In the genomic region with DNA sequence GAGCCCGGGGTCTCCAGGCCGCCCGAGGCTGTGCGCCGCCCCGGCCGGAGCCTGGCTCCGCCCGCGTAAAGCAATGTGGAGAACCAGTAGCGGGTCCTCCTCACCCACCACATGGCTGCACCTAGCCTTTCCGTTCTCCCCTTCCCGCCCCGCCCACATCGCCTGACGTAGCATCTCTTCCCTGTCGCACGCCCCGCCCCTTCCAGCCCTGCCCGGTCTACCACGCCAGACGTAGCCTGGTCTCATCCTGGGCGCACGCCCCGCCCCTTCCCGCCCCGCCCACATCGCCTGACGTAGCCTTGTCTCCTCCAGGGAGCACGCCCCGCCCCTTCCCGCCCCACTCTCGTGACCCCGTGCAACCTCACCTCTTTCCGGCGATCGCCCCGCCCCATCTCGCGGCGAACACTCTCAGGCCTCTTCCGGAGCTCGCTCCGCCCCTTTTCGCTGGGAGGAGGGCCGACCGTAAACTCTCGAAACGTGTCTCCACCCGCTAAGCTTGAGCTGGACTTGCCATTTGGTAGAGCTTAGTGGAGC, we compare ENCODE assay signal across 7 mouse cellular contexts. TPM values are rescaled to one million over a fixed set of nuclear protein-coding genes. Genes with fewer than 3 reads are reported as not detected.
DNase-seq lines count a peak whose midpoint lies in the region; ATAC-seq lines count a peak whose summit lies in the region.

A gene (plus strand): TSS at position 439 of the 534 bp plus-strand sequence.

- DNase-seq in adrenal gland, adult 8-10 months: peak; percentile 96
- DNase-seq in embryo, embryonic 9.5 days (ENCODE audit: extremely low spot score): peak; percentile 100
- peak; percentile 94 to 98 for DNase-seq in gastrocnemius, postnatal 4 days (ENCODE audit: low spot score in 2 of 2)
- peak; percentile 94 to 95 for DNase-seq in left cerebral cortex, postnatal 36 days (ENCODE audit: low spot score in 2 of 2)
- peak; percentile 100 for DNase-seq in midbrain, embryonic 11.5 days (ENCODE audit: low spot score, missing footprints)
- peak; percentile 100 for DNase-seq in skeletal muscle tissue, adult 2 months (ENCODE audit: low read depth, low spot score)

- no peaks in the 10 kb centered on the region for H3K36me3 ChIP-seq in intestine, embryonic 16.5 days (ENCODE audit: control insufficient read depth, insufficient read depth, low read length)
- H3K36me3 ChIP-seq in midbrain, embryonic 11.5 days (ENCODE audit: control insufficient read depth, insufficient read depth, low read length): no peaks in the 10 kb centered on the region

- under 1% methylated on average over 47 of the region's 50 CpGs for WGBS in intestine, embryonic 16.5 days
- WGBS in midbrain, embryonic 11.5 days: 2% methylated on average over 47 of the region's 50 CpGs

- H3K4me1 ChIP-seq in intestine, embryonic 16.5 days (ENCODE audit: control insufficient read depth, insufficient read depth, low read length): peaks cover 7% of the 10 kb centered on the region; the same call in 1 of the 2 replicates
- peaks cover 14% of the 10 kb centered on the region for H3K4me1 ChIP-seq in midbrain, embryonic 11.5 days (ENCODE audit: control insufficient read depth, insufficient read depth, low read length)

- peak within 1 kb of the TSS; percentile 94 for H3K27ac ChIP-seq in intestine, embryonic 16.5 days (ENCODE audit: low read length)
- peak within 1 kb of the TSS; percentile 57 for H3K27ac ChIP-seq in midbrain, embryonic 11.5 days (ENCODE audit: low read depth, low read length)

- no peaks in the 10 kb centered on the region for H3K27me3 ChIP-seq in intestine, embryonic 16.5 days (replicated peaks; ENCODE audit: control insufficient read depth, insufficient read depth, low read length)
- H3K27me3 ChIP-seq in midbrain, embryonic 11.5 days (ENCODE audit: control insufficient read depth, insufficient read depth, low read length): no peaks in the 10 kb centered on the region

- H3K9ac ChIP-seq in intestine, embryonic 16.5 days (ENCODE audit: low read depth, low read length): peak within 1 kb of the TSS; percentile 83
- peak within 1 kb of the TSS; percentile 71 for H3K9ac ChIP-seq in midbrain, embryonic 11.5 days (ENCODE audit: low read length)

- H3K9me3 ChIP-seq in intestine, embryonic 16.5 days (ENCODE audit: control insufficient read depth, low read length): no peaks in the 10 kb centered on the region
- no peaks in the 10 kb centered on the region for H3K9me3 ChIP-seq in midbrain, embryonic 11.5 days (ENCODE audit: control insufficient read depth, low read length)

- peak; percentile 95 for ATAC-seq in intestine, embryonic 16.5 days
- ATAC-seq in midbrain, embryonic 11.5 days (ENCODE audit: low FRiP score): peak; percentile 95

- H3K4me2 ChIP-seq in intestine, embryonic 16.5 days (ENCODE audit: low read depth, low read length): peak within 1 kb of the TSS; percentile 80
- peak within 1 kb of the TSS; percentile 89 for H3K4me2 ChIP-seq in midbrain, embryonic 11.5 days

- H3K4me3 ChIP-seq in intestine, embryonic 16.5 days (ENCODE audit: low read length): peak within 1 kb of the TSS; percentile 97
- peak within 1 kb of the TSS; percentile 83 for H3K4me3 ChIP-seq in midbrain, embryonic 11.5 days (ENCODE audit: low read depth, low read length)

- intact Hi-C loops in left cerebral cortex, postnatal 36 days (cut with DNase I): loop anchor here (5.0 kb wide), 1 partner anchor 107 kb away; a partner anchor contains a TSS

RNA-seq across cellular contexts. Expression of the gene that starts here (rescaled TPM):
- 10 to 100 TPM; 35.1 to 47.3 (median 38.7) TPM for total RNA-seq in adrenal gland, adult 8-10 months (2022)
- total RNA-seq in gastrocnemius, postnatal 4 days (2021): 10 to 100 TPM; 25.9 to 27.6 TPM
- 22.1 and 26.2 TPM in 2 replicates for polyA plus RNA-seq in intestine, embryonic 16.5 days (2015; fragmentation: Nextera tagmentation; extraction: Ambion mirVana)
- total RNA-seq in left cerebral cortex, postnatal 36 days (2021): 10 to 100 TPM; 21.5 to 25.4 TPM
- 42.1 and 42.3 TPM in 2 replicates for polyA plus RNA-seq in midbrain, embryonic 11.5 days (2014; fragmentation: Nextera tagmentation; extraction: Ambion mirVana)

Comparison
In these comparisons a context has a peak if more than half of its experiments do, and no peak if none do; other contexts are left out.
1. Peak in every context shown above with its lines: DNase-seq, ATAC-seq, H3K4me3 ChIP-seq and H3K27ac ChIP-seq.